Mouse (Mus musculus) urinary bladder, postnatal 10 days (tissue): ENCODE data around the gene Ptpra.
"Not testable (repeated sequence)": the region's sequence is repeated elsewhere in the genome, so short reads cannot be mapped to it uniquely, and the experiment has no call there.

ENCODE experiments used
- DNase-seq: peaks from one replicate; pipeline ENCODE4 v3.0.0; 2022; ENCODE audit warnings: low spot score

The Ptpra gene

DNA sequence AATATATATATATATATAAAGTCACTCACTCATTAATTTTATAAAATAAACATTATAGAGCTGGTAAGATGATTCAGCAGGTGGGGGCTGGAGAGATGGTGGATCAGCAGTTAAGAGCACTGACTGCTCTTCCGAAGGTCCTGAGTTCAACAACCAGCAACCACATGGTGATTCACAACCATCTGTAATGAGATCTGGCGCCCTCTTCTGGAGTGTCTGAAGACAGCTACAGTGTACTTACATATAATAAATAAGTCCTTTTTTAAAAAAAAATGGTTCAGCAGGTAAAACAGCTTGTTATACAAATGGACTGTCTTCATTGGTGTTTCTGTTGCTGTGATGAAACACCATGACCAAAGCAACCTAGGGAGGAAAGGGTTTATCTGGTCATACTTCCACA lies 107.9 kb downstream of the Ptpra start:
- DNase-seq = no peak

DNA sequence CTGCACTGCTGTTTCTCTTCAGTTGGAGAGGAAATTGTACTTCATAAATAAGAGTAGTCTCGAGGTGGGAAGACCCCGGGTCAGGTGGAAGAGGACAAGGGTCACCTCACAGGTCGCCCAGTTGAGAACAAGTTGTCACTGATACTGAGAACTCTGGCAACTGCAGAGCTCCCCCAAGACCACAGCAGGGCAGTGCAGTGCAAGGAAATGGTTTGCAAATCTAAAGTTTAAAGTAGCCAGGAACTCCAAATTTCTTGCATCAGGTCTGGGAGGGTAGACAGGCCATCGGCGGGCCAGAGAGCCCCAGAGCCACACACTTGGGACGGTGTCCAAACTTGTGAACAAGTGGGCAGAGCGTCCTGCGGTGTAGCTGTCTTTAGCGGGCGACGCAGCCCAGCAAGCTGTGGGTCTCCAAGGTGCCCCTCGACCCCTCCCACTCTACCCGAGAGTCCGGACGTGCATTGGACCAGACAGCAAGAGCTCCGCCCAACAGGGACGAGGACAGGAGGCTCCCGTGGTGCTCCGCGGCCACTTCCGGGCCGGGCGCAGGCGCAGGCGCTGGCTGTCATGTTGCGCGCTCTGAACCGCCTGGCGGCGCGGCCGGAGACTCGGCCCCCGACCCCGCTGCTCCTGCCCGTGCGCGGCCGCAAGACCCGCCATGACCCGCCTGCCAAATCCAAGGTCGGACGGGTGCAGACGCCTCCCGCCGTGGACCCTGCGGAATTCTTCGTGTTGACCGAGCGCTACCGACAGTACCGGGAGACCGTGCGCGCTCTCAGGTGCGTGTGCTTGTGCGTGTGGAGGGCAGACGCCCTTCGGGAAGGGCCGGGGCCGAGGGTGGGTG lies 113.4 kb downstream of the Ptpra start, which contains the start of gene Mrps26:
Gene Mrps26 (plus strand): TSS at position 531 of the 844 bp plus-strand sequence.
- DNase-seq = peak; percentile 54

DNA sequence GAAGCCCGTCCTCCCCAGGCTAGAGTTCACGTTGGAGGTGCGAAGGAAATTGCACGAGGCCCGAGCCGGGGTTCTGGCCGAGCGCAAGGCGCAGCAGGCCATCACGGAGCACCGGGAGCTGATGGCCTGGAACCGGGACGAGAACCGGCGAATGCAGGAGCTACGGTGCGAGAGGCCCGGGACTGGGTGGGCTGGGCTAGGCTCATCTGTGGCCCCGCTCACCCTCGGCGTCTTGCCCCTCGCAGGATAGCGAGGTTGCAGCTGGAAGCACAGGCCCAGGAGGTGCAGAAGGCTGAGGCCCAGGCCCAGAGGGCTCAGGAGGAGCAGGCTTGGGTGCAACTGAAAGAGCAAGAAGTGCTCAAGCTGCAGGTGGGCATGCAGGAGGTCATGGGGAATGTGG lies 114.0 kb downstream of the Ptpra start:
- no peak for DNase-seq

DNA sequence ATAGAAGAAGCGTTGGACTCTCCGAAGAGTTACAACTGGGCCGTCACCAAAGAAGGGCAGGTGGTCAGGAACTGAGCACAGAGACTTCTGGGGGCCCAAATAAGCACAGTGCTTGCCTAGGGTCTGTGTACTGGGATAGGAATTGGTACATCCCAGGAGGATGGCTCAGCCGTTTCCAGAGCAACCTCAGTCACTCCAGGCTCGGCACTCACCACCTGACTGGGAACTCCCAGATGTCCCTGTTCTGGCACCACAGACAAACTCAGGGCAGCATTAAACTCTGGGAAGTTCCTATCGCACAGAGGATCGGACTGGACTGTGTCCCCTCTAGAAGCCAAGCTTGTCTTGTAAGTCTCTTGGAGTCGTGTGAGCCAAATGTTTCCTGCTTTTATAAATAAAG lies 114.9 kb downstream of the Ptpra start:
- no peak for DNase-seq

DNA sequence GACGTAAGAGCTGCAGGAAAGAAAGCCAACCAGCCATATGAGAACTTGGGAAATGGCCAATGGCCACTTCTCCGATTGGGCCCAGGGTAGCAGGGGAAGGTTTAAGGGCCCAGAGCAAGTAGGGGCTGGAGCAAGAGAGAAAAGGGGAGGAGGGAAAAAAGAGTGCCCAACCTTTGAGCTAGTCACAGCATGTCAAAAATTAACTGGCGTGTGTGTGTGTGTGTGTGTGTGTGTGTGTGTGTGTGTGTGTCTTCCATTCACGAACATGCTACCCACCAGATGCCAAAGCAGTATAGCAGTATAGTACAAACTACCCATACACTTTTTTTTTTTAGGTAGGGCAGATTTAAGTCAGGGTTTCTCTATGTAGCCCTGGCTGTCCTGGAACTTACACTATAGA lies 118.8 kb downstream of the Ptpra start:
- no peak for DNase-seq

DNA sequence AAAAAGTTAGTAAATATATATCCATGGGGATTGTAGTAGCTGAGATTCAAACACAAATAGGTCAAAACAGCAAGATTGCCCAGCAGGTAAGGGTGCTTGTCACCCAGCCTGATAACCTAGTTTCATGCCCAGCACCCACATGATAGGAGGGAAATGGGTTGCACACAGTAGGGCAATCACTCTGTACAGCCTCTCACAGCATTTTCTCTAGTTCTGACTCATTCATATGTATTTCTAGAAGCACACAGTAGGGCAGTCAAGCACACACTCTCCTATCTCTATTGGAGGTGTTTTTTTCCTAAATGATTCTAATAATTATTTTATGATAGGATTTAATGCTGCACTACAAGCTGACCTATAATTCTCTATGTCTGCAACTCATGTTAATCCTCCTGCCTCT lies 119.8 kb downstream of the Ptpra start:
- no peak for DNase-seq

DNA sequence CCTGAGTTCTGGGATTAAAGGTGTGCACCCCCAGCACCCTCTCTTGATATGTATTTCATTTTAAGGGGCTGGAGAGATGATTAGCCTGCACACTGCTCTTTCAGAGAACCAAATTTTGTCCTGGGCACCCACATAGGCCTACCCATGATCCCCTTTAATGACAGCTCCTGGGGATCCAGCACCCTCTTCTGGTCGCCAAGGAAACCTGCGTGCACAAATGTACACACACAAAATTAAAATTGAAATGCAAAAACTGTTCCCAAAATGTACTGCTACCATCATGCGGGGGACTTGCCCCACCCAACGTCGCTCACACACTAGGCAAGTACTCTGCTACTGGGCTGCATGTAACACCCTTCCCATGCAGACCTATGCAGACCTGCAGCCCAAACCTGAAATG lies 124.9 kb downstream of the Ptpra start:
- no peak for DNase-seq

DNA sequence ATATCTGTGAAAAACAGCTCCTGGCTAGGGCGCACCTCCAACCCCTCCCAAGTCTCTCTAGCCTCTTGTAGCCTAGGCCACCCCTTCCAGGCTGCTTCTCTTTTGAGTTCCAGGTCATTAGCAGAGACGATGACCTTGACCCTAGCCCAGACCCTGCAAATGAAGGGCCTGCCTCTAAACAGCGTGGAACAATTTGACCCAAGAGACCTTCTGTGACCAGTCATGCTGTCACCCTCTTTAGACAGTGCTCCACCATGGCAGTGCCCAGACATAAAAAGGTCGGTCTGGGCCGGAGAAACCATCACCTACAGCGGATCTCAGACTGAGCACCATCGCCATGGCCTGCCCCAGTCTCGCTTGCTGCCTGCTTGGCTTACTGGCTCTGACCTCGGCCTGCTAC lies 125.8 kb downstream of the Ptpra start, which contains the start of gene Oxt:
Gene Oxt (plus strand): TSS at position 301 of the 400 bp plus-strand sequence.
- no peak for DNase-seq

DNA sequence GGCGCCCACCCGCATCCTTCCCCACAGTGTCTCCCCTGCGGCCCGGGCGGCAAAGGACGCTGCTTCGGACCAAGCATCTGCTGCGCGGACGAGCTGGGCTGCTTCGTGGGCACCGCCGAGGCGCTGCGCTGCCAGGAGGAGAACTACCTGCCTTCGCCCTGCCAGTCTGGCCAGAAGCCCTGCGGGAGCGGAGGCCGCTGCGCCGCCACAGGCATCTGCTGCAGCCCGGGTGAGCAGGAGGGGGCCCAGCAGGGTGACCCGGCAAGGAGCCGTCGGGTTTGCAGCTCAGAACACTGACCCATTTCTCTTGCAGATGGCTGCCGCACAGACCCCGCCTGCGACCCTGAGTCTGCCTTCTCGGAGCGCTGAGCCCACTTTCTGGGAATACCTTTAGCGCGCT lies 126.5 kb downstream of the Ptpra start:
- DNase-seq = not testable (repeated sequence)

DNA sequence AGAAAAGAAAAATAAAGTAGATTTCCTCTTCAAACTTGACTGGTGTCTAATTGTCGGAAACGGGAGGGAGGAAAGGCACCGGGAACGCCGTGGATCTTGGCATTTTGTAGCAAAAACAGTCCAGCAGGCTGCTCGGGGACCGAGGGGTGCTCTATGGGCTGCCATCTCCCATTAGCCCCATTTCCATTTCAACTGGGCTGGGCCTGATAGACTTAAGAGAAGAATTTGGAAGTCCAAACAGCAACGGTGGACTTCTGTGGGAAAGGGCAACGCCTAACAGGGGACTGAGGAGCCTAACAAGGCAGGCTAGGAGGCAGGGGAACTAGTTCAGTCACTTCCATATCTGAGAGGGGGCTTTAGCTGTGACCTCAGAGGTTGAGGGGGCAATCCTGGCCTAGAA lies 126.9 kb downstream of the Ptpra start:
- no peak for DNase-seq

DNA sequence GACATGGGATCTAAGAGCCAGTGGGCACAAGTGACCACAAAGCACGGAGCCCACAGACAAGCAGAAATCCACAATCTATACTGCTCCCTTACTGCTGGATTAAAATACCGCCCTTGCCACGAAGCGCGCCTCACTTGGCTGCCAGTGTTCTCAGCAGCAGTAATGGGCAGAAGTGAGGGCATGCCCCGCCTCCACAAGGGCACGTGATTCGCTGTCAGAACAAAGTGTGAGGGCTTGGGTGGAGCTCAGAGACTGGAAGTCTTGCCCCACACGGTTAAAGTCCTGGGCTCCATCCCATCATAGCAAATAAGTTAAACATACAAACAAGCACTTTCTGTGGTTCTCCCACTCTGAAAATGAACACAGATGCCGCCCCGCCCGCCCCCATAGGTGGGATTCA lies 127.6 kb downstream of the Ptpra start:
- no peak for DNase-seq

DNA sequence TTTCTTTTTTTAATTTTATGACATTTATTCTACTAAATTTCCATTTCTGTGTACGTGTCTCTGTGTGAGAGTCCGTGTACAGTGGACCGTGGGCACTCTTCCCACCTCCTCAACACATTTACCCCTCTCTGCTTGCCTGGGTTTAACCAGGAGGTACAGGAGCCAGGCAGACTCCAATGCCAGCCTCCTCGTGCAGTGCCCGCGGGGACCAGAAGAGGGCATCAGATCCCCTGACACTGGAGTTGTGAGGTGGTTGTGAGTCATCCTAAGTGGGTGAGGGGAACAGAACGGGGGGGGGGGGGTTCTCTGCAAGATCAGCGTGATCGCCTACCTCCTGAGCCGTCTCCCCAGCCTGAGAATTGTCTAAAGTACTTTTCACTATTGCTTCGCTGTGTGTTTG lies 128.1 kb downstream of the Ptpra start:
- DNase-seq = no peak

DNA sequence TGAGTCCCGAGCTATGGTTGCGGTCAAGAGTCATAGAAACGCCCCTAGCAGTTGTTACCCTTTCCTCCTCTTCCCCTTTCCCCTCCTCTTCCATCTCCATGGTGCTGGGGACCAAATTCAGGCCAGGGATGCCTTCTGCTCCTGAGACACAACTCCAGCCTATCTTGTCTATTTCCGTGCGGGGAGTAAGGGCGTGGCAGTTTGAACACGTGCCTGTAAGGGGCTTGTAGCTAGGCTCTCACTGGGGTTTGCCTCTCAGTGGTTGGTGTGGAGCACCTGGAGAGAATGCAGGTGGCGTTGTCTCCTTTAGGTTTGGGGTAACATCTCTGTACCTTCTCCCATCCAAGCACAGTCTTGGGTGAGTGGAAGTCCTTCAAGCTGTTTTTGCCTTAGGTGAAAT lies 129.7 kb downstream of the Ptpra start:
- no peak for DNase-seq

DNA sequence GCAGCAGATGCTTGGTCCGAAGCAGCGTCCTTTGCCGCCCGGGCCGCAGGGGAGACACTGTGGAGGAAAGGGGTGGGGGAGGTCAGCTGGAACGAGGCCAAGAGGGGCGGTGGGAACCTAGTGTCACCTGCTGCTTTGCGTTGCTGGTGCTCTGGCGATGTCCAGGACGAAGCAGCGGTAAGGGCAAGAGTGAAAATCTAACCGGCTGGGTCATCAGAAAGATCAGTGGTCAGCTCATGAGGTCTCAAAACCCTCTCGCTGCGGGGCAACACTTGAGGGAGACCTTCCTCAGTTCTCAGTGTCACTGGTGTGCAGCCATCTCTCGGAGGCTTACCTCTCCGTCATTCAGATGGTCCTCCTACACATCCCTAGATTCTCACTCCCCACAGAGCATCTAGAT lies 131.1 kb downstream of the Ptpra start:
- no peak for DNase-seq

DNA sequence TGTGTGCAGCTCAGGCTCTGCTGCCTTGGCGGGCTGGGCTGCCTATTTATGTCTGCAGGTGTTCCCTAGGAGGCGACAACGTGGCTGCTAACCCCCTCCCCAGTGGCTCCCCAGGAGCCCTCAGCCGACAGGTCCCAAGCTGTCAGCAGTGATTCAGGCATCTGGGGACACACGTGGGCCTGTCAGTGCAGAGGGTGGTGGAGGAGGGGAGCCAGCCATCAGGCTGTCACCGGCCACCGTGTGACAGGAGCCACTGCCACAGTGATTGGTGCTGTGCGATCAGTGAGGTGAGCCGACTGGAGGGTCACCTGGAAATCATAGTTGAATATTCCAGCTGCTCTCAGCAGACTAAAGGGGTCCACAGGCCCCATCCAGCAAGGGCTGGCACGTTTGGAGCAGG lies 132.5 kb downstream of the Ptpra start, which contains the start of gene Avp:
Gene Avp (minus strand): TSS at position 3 of the 400 bp plus-strand sequence.
- DNase-seq = no peak

DNA sequence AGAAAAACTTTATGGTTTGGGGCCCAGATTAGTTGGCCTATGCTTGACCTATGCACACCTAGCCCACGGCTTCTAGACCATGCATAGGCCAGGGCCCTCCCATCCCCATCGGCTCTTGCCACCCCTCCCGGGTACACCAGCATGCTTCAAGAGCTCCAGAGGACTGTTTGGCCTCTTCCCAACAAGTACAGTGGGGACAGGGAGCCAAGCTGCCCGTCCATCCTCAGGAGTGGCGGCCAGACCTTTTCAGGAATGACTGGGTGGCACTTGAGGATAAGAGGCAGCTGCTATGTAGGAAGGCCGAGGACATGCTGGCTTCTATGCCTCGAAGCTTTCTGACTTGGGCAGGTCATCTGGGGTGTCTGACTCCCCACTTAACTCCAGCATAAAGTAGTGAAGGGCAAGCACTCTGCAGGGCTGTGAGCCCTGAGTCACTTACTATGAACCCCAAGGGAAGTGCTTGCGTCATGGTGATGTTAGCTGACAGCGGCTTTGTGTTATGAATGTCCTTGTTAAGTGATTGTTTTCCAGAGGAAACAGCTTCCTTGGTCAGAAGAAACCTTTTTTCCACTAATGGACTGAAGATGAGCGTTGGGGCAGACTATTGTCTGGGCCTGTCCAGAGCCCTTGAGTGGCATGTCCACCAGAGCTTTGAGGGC lies 134.0 kb downstream of the Ptpra start:
- DNase-seq = no peak

DNA sequence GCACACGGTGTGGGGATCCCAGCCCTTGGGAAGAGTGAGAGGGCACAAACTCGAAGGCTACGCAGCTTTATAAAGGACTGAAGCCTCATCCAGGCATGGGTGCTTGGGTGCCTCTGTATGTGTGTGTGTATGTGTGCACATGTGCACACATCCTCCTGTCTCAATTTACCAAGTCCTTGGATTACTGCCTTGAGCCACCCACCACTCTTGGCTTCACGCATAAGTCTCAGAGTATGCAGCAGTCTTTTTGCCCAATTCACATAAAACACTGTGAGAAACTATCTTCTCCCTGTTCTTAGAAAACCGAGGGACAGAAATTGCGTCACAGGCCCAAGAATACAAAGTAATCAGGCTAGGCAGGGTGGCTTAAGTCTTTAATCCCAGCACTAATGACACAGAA lies 135.9 kb downstream of the Ptpra start:
- no peak for DNase-seq

DNA sequence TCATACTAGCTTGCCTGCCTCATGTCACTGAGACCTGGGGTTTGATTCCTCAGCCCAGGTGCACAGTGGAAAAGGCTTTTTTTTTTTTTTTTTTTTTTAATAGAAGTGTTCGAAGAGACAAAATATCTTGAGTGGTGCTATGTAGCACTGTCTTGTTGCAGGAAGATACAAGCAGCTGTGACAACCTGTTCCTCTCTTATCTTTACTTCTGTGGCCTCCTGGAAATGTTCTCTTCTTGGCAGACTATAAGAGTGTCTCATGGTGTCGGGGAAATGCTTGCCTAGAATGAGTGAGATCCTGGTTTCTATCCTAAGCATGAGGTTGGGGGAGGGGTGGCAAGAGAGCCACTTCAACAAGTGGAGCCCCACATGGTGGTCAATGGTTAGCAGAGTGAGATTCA lies 138.3 kb downstream of the Ptpra start:
- DNase-seq = no peak

DNA sequence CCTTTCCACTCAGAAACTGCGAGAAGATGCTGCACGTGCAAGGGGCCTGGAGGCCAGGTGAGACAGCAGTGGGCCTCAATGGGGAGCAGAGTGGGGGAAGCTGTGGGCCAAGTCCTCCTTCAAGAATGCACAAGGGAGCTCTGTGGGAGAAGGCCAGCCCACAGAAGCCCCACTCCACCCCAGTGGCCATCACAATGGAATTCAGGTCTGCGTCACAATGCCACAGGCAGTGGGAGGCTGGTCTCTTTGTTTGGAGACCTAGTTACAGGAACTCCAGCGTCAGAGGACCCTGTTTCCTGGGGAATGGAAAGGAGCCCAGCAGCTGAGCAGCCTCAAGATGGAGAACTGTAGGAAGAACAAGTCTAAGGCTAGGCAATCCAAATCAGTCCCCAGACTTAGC lies 139.1 kb downstream of the Ptpra start:
- no peak for DNase-seq

DNA sequence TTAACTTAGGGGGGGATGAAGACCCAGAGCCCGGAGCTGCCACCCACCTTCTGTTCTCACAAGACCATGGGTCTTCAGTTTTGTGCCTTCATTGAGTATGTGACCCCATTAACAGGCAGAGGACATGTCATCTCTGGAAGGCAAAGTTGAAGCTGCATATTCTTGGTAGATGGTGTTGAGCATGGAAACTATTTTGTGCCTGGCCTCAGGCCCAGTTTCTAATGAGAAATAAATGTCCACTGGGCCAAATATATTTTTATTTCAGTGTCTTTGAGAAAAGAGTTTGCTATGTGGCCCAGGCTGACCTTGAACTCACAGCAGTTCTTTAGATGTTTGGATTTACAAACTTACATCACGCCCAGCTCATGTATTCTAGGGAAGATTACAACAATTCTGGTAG lies 139.7 kb downstream of the Ptpra start:
- no peak for DNase-seq

DNA sequence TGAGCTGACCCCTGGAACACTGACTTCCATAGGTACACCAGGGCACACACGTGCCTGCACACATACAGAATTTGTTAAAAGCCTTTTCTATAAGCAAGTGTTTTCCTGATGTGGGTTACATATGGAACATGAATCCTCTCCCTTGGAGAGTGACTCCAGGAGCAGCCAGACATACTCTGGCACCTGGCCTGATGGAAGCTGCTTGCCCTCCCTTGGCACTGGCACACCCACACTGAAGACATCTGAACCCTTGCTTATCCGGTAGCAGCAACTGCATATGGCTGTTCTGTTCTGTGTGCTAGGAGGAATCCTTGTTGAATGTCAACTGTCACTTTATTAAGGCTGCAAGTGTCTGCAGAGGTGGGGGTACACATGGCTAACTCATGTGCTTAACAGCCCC lies 140.9 kb downstream of the Ptpra start:
- DNase-seq = no peak

DNA sequence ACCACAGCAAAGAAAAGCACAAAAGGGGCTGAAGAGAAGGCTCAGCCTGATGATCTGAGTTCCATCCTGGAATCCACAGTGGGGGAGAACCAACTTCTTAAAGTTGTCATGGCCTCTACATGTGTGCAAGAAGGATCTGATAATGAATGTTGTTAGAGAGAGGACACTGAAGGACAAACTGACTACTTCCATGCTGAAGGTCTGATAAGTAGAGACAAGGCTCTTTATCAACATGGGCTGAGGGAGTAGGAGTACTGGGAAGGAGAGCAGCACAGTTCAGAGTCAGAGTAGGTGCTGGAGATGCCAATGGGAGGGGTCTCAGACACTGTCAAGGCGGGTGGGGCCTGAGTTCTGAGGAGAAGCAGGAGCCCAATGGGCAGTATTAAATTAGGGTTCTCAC lies 145.5 kb downstream of the Ptpra start:
- DNase-seq = no peak

DNA sequence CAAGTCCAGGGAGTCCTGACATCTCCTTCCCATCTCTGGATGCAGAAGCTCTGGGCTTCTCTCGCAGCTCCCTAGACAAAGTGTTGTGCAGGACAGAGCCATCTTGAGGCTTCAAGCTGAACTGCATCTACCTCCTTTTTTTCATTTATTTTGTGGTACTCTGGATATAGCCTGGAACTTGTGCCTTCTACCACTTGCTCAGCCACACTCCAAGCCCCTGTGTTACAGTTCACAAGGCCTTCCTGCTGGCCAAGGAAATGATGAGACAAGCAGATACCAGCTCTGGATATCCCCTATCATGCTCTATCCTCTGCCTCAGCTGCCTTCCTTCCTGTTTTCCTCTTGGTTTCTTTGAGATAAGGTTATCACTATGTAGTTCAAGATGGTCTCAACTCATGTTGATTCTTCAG lies 147.5 kb downstream of the Ptpra start:
- no peak for DNase-seq

DNA sequence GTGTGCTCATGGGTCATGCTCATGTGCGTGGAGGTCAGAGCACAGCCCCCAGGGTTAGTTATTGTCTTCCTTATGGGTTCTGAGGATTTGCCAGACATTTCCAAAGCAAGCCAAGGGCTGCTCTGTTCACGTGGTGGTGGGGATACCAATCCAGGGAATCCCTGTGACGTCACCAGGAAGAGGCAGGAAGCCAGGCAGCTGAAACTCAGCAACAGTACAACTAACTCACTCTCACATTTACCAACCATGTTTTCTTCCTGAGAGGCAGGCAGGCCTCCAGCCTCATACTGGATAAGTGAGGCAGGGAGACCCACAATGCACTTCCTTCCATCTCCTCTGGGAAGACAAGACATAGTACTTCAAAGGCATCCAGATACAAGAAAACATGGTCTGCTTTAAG lies 148.3 kb downstream of the Ptpra start:
- DNase-seq = no peak
